Mouse (Mus musculus) thymus, postnatal 14 days (tissue): ENCODE data around the gene Ppm1b.
"Not testable (repeated sequence)": the region's sequence is repeated elsewhere in the genome, so short reads cannot be mapped to it uniquely, and the experiment has no call there.

ENCODE experiments used
- DNase-seq: peaks from one replicate; pipeline ENCODE4 v3.0.0; 2021

Gene Ppm1b

DNA sequence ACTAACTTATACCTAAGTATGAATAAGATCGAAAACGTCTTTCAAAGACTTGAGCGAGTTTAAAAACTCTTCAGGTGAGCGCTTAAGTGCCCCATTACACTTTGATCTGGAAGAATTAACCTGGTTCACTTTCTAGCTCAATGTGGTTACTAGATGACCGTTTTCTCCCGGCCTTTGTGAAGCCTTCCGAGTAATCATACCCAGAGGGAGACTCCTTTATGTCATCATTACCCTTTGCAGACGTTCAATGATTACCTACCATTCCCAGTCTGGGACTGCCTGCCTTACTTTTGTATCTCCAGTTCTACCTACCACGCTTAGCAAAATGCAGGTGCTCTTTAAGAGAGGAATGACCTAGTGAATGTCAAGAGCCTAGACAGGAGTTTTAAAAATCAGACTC, at the start of gene Ppm1b:
Gene Ppm1b (plus strand): TSS at position 301 of the 400 bp plus-strand sequence.
- no peak for DNase-seq

- no peak for DNase-seq
Observed at GRCm38 (mm10) chr17:84921666-84922376, 34.7 kb upstream of the Ppm1b start.

DNA sequence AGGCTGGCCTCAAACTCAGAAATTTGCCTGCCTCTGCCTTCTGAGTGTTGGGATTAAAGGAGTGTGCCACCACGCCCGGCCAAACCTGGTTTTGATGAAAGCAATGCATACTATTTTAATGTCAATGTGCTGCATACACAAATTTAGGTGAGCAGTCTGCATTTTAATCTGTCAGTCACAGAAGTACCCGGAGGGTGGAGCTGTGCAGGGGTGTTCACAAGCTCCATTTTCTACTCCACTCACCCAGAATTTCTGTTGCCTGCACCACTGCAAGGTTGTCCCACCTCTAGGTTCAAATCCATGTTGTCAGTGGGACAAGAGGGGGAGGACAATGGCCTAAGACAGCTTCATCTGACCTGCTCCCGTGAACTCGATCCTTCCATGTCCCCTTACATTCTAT, 31.8 kb upstream of the Ppm1b start:
- DNase-seq = no peak

DNA sequence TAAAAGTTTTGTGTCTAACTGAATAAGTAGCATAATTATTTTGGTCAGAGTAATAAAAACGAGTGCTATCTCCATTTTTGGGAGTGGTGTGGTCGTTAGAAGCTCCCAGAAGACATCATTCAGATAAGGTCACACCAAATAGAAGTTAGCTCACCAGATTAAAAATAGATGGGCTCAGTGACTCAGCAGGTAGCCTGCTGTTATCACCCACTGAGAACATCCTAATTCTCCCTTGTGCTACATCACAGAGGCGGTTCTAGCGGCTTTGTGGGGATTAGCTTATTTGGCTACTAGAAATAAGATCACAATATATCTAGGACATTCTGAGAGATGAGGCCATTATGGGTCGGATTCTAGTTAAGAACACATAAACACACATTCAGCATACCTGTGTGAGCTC, 30.3 kb upstream of the Ppm1b start:
- DNase-seq = no peak

GRCm38 (mm10) chr17:84927580-84927979, 29.0 kb upstream of the Ppm1b start:
- DNase-seq = no peak

DNA sequence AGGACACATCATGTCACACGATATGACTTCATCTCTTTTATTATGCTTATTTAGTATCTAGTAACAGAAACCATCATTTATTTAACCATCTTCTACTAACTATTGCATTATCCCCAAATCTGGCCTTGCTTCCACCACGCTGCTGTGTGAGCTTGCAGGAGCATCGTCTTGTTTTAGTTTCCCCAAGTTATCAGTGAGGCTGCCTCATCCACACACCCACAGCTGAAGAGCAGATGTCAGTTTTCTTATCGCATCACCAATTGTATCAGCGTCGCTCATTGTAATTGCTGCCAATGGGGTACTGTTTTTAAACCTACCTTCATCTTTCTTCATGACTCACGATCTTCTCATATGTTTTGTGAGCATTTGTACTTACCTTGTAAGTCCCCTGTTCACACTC, 23.6 kb upstream of the Ppm1b start:
- no peak for DNase-seq

DNA sequence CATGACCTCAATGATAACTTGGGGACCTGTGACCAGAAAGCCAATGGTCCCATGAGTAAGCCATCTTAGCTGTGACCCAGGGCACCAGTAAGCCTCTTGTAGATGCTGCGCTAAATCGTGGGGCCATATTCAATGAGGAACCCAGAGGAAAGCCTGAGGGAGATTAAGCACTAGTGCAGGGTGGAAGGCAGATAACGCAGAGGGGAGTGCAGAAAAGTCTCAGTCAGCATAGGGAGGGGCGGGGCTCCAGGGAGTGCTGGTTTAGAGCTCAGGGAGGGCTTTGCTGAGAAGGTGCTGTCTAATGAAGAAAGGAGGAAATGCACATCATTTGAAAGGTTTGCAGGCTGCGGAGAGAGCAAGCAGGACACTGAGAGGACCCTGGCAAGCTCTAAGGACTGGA, 22.6 kb upstream of the Ppm1b start:
- DNase-seq = no peak

DNA sequence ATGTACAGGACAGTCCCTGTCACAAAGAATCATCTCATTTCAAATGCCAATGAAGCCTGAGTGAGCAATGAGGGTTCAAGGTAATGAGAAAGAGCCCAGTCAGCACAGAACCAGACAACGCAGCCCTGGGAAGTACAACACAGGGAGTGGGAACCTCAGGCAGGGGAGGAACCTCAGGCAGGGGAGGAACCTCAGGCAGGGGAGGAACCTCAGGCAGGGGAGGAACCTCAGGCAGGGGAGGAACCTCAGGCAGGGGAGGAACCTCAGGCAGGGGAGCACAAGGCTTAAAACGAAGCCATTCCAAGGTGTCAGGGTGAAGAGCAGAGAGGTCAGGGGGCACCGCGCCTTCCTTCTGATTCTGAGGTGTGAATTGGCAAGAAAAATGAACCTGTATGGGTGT, 20.9 kb upstream of the Ppm1b start:
- not testable (repeated sequence) for DNase-seq

DNA sequence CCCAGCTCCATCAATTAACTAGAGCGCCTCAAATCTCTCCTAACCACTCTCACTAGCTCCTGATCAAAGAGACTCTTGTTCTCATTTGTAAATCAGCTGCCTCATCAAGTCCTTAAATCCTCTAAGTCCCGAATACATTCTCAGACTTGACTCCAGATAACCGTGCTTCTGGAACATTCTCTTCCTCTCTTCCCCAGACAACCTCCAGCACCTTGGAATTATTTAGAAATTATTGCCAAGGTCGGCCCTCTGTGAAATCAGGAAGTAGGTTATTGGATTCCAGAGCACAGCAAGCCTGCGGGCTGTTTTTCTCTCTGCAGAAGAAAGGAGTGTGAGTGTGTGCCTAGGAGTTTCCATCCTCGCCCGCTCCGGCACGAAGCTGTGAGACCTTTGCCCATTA, 20.2 kb upstream of the Ppm1b start:
- no peak for DNase-seq

- DNase-seq = no peak
Observed at GRCm38 (mm10) chr17:84936809-84937208, 19.7 kb upstream of the Ppm1b start.

GRCm38 (mm10) chr17:84937220-84937619, 19.3 kb upstream of the Ppm1b start:
- DNase-seq = no peak

GRCm38 (mm10) chr17:84938215-84938614, 18.3 kb upstream of the Ppm1b start:
- DNase-seq = peak; percentile 18

DNA sequence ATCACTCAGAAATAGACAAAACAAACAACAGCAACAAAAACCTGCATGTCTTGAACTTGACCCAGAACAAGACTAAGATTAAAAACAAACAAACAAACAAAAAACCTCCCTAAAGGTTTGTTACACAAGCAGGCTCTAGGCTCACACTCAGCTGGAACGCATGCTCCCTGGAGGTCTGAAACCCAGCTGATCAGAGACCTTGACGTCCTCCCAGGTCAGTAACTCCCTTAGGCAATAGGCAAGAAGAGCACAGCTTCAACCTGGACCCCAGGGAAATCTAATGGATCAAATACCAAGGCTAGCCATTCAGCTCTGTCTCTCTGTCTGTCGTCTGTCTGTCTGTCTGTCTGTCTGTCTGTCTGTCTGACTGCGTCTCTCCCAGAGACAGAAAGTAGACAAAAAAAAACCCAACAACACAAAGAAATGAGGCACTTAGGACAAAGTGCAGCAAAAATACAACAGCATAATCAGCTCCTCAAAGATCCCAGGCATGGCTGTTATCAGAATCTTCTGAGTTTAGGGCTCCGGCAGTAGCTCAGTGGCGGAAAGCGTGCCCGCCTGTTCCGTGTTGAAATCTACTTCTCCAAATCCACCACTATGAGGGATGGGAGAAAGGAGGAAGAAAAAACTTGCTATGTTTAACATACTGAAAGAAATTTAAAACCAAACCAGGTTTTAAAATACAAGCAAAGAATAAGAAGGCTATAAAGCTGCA, 16.4 kb upstream of the Ppm1b start:
- no peak for DNase-seq

GRCm38 (mm10) chr17:84941291-84941868, 15.2 kb upstream of the Ppm1b start:
- no peak for DNase-seq

GRCm38 (mm10) chr17:84942358-84943032, 14.0 kb upstream of the Ppm1b start:
- DNase-seq = no peak

DNA sequence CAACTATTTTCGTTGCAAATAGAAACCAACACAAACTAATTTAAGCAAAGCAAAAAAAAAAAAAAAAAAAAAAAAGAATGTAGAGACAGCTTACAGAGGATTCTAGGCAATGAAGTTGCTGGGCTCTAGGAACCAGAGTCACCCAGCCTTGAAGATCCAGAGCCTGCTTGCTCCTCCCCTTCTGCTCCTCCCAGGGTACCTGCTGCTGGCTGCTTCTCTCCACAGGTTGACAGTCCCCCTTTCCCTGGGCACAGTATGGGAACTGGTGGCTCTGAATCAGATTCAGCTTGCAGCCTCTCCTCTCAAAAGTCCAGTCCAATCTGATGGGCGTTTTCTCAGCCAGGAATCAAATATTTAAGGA, 13.5 kb upstream of the Ppm1b start:
- no peak for DNase-seq

DNA sequence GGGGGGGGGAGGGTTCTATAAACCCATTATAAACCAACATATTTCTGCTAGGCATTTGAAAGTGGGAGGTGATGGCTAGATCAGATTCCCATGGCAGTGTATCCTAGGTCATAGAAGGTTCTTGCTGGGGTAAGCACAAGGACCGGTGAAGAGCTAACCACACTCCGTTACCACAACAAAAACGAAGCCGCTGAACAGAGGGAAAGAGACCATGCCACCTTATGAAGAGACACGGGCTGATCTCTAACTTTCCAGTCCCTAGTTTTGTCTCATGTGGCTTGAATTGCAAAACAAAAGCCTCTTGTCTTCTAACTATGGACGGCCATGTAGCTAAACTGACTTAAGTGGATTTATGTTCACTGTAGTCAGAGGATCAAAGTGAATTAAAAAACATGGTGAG, 12.2 kb upstream of the Ppm1b start:
- DNase-seq = no peak

DNA sequence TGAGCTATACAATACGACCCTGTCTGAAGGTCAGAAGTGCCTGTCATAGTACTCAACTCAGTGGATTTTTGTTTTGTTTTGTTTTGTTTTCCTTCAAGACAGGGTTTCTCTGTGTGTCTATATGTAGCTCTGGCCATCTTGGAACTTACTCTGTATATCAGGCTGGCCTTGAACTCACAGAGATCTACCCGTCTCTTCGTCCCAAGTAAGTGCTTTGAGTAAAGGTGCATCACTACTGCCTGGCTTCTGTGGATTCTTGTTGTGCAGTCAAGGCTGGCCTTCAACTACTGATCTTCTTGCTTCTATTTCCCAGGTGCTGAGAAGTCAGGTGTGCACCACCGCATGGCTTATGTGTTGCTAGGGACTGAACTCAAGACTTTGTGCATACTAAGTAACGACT, 4.0 kb upstream of the Ppm1b start:
- no peak for DNase-seq

- no peak for DNase-seq
Observed at GRCm38 (mm10) chr17:84953776-84954175, 2.8 kb upstream of the Ppm1b start.

GRCm38 (mm10) chr17:84954881-84955280, 1.7 kb upstream of the Ppm1b start:
- DNase-seq = no peak

DNA sequence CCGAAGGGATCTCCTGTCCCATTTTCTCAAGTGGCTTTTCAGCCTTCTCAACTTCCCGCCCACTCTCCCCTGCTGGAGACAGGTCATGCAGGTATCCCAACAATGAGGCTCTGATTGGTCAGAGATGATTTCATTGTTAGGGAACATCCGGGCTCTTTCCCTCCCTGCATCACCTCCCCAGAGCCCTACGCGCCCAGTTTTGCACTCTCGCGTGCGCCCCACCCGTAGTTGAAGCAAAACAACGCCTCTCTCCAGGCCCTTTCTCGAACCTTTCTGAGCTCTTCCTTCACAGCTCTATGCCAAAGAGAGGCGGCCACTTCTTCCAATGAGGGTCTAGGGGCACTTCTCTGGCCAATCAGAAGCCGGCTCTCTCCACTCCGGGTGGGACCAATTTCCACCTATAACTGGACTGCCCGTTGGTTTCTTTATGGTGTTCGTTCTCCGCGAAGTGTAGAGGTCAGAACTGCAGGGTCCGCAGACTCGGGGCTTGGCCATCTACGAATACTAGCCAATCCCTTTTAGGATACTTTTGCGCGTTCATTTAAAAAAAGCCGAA, 468 bp downstream of the Ppm1b start:
- DNase-seq = peak; percentile 91

- DNase-seq = peak; percentile 100
Observed at GRCm38 (mm10) chr17:84957487-84958259, 1.1 kb downstream of the Ppm1b start.
